Mouse (Mus musculus) hindbrain, embryonic 14.5 days (tissue): ENCODE results near the gene Klhl32. TPM values are rescaled to one million over a fixed set of nuclear protein-coding genes. Genes with fewer than 3 reads are reported as not detected.
A peak's percentile ranks its signal among the peaks of the same experiment; 100 is the strongest.

Experiments
- ATAC-seq: fragments of 200-750 bp; cut with Nextera tagmentation; 2 replicates; pipeline ENCODE4 v1.8.0; 2017; ENCODE audit warnings: moderate number of reproducible peaks, mild to moderate bottlenecking, moderate TSS enrichment, moderate library complexity; ENCODE audit not compliant: low FRiP score
- DNase-seq: peaks from one replicate; pipeline ENCODE4 v3.0.0-alpha.2; 2015; ENCODE audit warnings: low spot score
- H3K27ac ChIP-seq: fragments of 300-500 bp; sonication (generic); 2 replicates; pipeline ENCODE4 v1.5.1; 2014; ENCODE audit warnings: mild to moderate bottlenecking, moderate library complexity
- H3K27me3 ChIP-seq: fragments of 300-500 bp; sonication (generic); 2 replicates; pipeline ENCODE4 v1.6.1; 2014; ENCODE audit warnings: mild to moderate bottlenecking, low read length, mixed read lengths; ENCODE audit not compliant: control insufficient read depth, insufficient read depth
- H3K36me3 ChIP-seq: fragments of 300-500 bp; sonication (generic); replicated peaks from 2 replicates; pipeline ENCODE4 v1.6.1; 2014; ENCODE audit not compliant: control insufficient read depth, insufficient read depth
- H3K4me1 ChIP-seq: fragments of 300-500 bp; sonication (generic); replicated peaks from 2 replicates; pipeline ENCODE4 v1.6.1; 2014; ENCODE audit warnings: antibody characterized with exemption, low read length, mixed read lengths; ENCODE audit not compliant: control insufficient read depth, insufficient read depth
- H3K4me2 ChIP-seq: fragments of 300-500 bp; sonication (generic); replicated peaks from 2 replicates; pipeline ENCODE4 v1.6.1; 2014; ENCODE audit warnings: mild to moderate bottlenecking, moderate library complexity
- H3K4me3 ChIP-seq: fragments of 300-500 bp; sonication (generic); replicated peaks from 2 replicates; pipeline ENCODE4 v1.5.1; 2014; ENCODE audit warnings: mild to moderate bottlenecking, low read length
- H3K9ac ChIP-seq: fragments of 300-500 bp; sonication (generic); 2 replicates; pipeline ENCODE4 v1.6.1; 2014
- H3K9me3 ChIP-seq: fragments of 300-500 bp; sonication (generic); 2 replicates; pipeline ENCODE4 v1.6.1; 2016; ENCODE audit warnings: low read length; ENCODE audit not compliant: control insufficient read depth
- WGBS: fragments of 180-500 bp; shearing (Covaris S2); extraction: QIAGEN DNeasy Blood & Tissue Kit; methylation state at CpG from one replicate; pipeline ENCODE4 v1.1.7; 2014; 5-methylcytosine and 5-hydroxymethylcytosine counted together
- polyA plus RNA-seq: library from polyadenylated mRNA; unstranded; fragments of >200 nt; fragmentation: Nextera tagmentation; extraction: Ambion mirVana; gene quantifications from 2 replicates; pipeline ENCODE4 v1.2.1, GENCODE M21; 2014

Gene Klhl32
- polyA plus RNA-seq, 1 experiment from 2014 or later: 29.8 TPM

DNA sequence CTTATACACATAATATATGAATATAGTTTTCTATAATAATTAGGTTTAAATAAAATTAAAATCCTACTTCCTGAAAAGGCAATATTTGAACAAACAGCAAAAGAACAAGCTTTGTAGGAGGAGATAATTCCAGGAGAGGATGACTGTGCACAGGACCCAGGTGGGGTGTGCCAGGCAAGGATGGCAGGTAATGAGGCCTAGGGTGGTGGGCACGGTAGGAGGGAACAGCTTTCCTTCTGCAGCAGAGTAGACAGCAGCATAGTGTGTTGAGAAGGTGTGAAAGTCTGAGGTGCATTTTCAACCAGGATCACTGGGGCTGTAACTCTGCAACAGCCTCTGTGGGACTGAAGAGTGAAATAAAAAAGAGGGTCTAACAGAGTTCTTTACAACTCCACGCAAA is 85.0 kb downstream of the Klhl32 start:
- no peak for ATAC-seq

DNA sequence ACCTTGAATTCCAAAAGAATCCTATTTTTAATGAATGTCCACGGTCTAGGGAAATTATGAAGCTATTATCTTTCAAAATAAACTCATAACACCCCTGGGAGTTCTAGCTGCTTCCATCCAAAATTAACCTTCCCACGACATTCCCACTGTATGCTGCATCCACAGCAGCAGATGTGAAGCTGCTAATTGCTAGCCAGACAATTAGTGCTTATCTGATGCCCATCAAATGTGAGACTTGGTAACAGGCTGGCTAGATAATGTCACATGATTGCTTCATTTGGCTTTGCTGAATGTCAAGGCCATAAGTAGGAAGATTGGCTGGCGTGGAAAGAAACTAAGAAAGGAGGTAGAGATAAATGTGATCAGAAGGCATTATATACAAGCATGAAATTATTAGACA is 85.5 kb downstream of the Klhl32 start:
- Histone ChIP-seq H3K9ac (no peak overlapping the region), H3K9me3 (no peaks in the 10 kb centered on the region), H3K4me1 (peaks cover 3% of the 10 kb centered on the region), H3K36me3 (no peaks in the 10 kb centered on the region), H3K27me3 (no peaks in the 10 kb centered on the region), H3K4me3 (no peak overlapping the region), H3K27ac (no peak overlapping the region), H3K4me2 (no peak overlapping the region)
- DNase-seq (peak; percentile 24), ATAC-seq (0 out of 2 replicates have a peak, but pooled peaks have one; percentile 68)
- 38% methylated on average over 3 of the region's 3 CpGs for WGBS

More for the DNA sequence above, 85.0 kb downstream of the Klhl32 start:
- no peak for DNase-seq
- Histone ChIP-seq H3K4me2 (no peak overlapping the region), H3K27me3 (no peaks in the 10 kb centered on the region), H3K4me3 (no peak overlapping the region), H3K9ac (no peak overlapping the region), H3K9me3 (no peaks in the 10 kb centered on the region), H3K36me3 (no peaks in the 10 kb centered on the region), H3K27ac (no peak overlapping the region), H3K4me1 (peaks cover 3% of the 10 kb centered on the region)
- 72% methylated on average over 2 of the region's 2 CpGs for WGBS

DNA sequence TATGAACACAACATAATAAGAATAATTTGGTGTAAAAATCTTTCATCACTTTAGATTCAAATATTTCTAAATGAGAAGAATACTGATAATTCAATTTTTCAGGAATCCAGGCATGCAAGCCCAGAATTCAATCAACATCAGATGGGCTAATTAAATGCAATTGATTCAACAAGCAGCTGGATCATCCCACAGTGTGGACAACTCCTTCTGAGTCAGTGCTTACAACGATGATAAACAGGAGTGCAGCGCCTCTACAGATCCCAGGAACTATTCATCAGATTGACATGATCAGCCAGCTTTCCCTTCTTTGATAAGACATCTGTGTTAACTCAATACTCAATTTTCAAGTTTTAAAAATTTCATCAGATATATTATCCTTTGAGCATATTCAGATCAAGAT is 86.4 kb downstream of the Klhl32 start:
- Histone ChIP-seq H3K9ac (no peak overlapping the region), H3K27ac (no peak overlapping the region), H3K27me3 (no peaks in the 10 kb centered on the region), H3K4me1 (peaks cover 3% of the 10 kb centered on the region), H3K4me2 (no peak overlapping the region), H3K4me3 (no peak overlapping the region), H3K9me3 (no peaks in the 10 kb centered on the region), H3K36me3 (no peaks in the 10 kb centered on the region)
- DNase-seq (no peak), ATAC-seq (no peak)
- 54% methylated on average over 2 of the region's 2 CpGs for WGBS

- ATAC-seq (no peak), DNase-seq (no peak)
- Histone ChIP-seq H3K4me3 (no peak overlapping the region), H3K36me3 (no peaks in the 10 kb centered on the region), H3K9ac (no peak overlapping the region), H3K9me3 (no peaks in the 10 kb centered on the region), H3K4me2 (no peak overlapping the region), H3K27me3 (no peaks in the 10 kb centered on the region), H3K27ac (no peak overlapping the region), H3K4me1 (peaks cover 3% of the 10 kb centered on the region)
- 91% methylated on average over 4 of the region's 4 CpGs for WGBS
These were observed 87.5 kb downstream of the Klhl32 start for GRCm38 (mm10) chr4:24763451-24763850.

DNA sequence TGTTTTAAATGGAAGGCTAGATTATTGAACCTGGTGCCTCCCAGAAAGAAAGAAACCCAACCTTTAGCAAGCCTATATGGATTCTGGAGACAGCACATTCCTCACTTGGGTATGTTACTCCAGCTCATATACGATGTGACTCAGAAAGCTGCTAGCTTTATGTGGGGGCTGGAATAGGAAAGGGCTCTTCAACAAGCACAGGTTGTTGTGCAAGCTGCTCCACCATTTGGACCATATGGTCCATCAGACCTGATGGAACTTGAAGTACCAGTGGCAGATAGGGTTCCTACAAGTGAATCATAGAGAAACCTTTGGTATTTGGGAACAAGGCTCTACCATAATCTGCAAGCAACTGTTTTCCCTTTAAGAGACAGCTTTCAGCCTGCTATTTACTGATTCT is 92.0 kb downstream of the Klhl32 start:
- no peaks in the 10 kb centered on the region for H3K4me1 ChIP-seq
- no peak overlapping the region for H3K27ac ChIP-seq
- H3K27me3 ChIP-seq: no peaks in the 10 kb centered on the region
- H3K9ac ChIP-seq: no peak overlapping the region
- no peak overlapping the region for H3K4me2 ChIP-seq
- 89% methylated on average over 1 of the region's 1 CpGs for WGBS
- no peaks in the 10 kb centered on the region for H3K36me3 ChIP-seq
- no peak overlapping the region for H3K4me3 ChIP-seq
- no peaks in the 10 kb centered on the region for H3K9me3 ChIP-seq
- ATAC-seq (no peak), DNase-seq (no peak)

DNA sequence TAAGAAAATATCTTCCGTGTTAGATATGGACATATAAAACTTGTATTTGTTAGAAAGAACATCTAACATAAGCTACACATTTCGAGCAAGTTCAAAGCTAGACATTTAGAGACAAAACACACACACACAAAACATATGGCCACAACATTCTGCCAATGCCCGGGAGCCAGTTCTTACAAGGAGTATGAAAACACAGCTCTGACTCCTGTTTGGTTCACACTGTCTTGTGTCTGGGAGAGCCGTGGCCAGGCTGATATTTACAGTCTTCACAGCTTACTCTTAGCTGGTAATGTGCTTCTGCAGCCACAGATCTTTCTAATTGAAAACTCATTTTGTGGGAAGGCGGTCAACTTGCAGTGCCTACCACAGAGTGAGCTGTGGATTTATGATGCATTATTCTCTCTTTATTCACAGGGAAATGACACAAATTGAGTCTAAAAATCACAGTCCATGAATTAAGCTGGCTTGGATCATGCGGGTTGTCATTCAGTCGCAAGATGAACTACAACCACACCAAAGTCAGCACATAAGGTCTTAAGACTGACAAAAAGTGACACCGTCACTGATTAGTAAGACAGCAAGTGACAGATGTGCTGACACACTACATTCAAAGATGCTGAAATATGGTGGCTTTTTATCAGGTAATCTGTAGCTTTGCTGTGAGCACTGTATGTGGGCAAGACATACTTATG is 98.3 kb downstream of the Klhl32 start:
- H3K36me3 ChIP-seq: no peaks in the 10 kb centered on the region
- H3K9ac ChIP-seq: no peak overlapping the region
- H3K27me3 ChIP-seq: no peaks in the 10 kb centered on the region
- no peak for ATAC-seq
- DNase-seq: no peak
- H3K4me3 ChIP-seq: no peak overlapping the region
- H3K9me3 ChIP-seq: no peaks in the 10 kb centered on the region
- no peak overlapping the region for H3K27ac ChIP-seq
- WGBS: 90% methylated on average over 8 of the region's 8 CpGs
- no peak overlapping the region for H3K4me2 ChIP-seq
- no peaks in the 10 kb centered on the region for H3K4me1 ChIP-seq

DNA sequence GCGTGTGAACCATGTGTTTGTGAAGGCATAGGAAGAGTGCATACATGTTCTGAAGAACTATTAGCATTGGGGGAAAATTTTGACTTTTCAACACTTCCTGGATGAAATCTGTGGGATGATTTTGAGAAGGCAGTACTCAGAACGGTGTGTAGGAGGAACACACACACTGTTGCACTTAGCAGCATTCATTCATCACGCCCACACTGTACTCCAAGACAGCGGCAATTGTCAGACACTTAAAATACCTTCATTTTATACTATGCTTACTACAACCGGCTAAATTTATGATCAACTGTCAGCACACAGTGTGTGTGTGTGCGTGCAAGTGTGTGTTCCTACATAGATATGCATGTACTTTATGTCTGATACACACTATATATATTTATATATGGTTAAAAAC is 113.8 kb downstream of the Klhl32 start:
- H3K4me3 ChIP-seq: no peak overlapping the region
- ATAC-seq: no peak
- no peak overlapping the region for H3K27ac ChIP-seq
- no peaks in the 10 kb centered on the region for H3K36me3 ChIP-seq
- no peaks in the 10 kb centered on the region for H3K27me3 ChIP-seq
- WGBS: 93% methylated on average over 6 of the region's 6 CpGs
- DNase-seq: no peak
- H3K9ac ChIP-seq: no peak overlapping the region
- no peaks in the 10 kb centered on the region for H3K4me1 ChIP-seq
- H3K9me3 ChIP-seq: 0 out of 2 replicates have a peak, but pooled peaks cover 5% of the 10 kb centered on the region
- H3K4me2 ChIP-seq: no peak overlapping the region

GRCm38 (mm10) chr4:24720834-24721233 is 130.1 kb downstream of the Klhl32 start:
- Histone ChIP-seq H3K9ac (no peak overlapping the region), H3K9me3 (no peaks in the 10 kb centered on the region), H3K27ac (no peak overlapping the region), H3K4me3 (no peak overlapping the region), H3K36me3 (no peaks in the 10 kb centered on the region), H3K4me1 (no peaks in the 10 kb centered on the region), H3K4me2 (no peak overlapping the region), H3K27me3 (no peaks in the 10 kb centered on the region)
- 36% methylated on average over 3 of the region's 3 CpGs for WGBS
- DNase-seq (peak; percentile 91), ATAC-seq (peak; percentile 60; the same call in 1 of the 2 replicates)

GRCm38 (mm10) chr4:24715559-24715958 is 135.4 kb downstream of the Klhl32 start:
- no peak for DNase-seq
- no peak overlapping the region for H3K4me3 ChIP-seq
- no peak overlapping the region for H3K4me2 ChIP-seq
- H3K9me3 ChIP-seq: no peaks in the 10 kb centered on the region
- no peaks in the 10 kb centered on the region for H3K36me3 ChIP-seq
- WGBS: 42% methylated on average over 4 of the region's 4 CpGs
- H3K27me3 ChIP-seq: no peaks in the 10 kb centered on the region
- H3K27ac ChIP-seq: no peak overlapping the region
- no peaks in the 10 kb centered on the region for H3K4me1 ChIP-seq
- H3K9ac ChIP-seq: no peak overlapping the region
- peak; percentile 72; the same call in 1 of the 2 replicates for ATAC-seq

GRCm38 (mm10) chr4:24714367-24714766 is 136.6 kb downstream of the Klhl32 start:
- Histone ChIP-seq H3K36me3 (no peaks in the 10 kb centered on the region), H3K9ac (no peak overlapping the region; the same call in 1 of the 2 replicates), H3K27ac (no peak overlapping the region), H3K4me1 (no peaks in the 10 kb centered on the region), H3K4me2 (no peak overlapping the region), H3K9me3 (no peaks in the 10 kb centered on the region), H3K27me3 (no peaks in the 10 kb centered on the region), H3K4me3 (no peak overlapping the region)
- WGBS: 72% methylated on average over 10 of the region's 10 CpGs
- no peak for ATAC-seq
- DNase-seq: peak; percentile 64
